Mouse (Mus musculus) intestine, postnatal 0 days (tissue): ENCODE measurements around the gene Eif3d. TPM values are rescaled to one million over a fixed set of nuclear protein-coding genes. Genes with fewer than 3 reads are reported as not detected.

Source experiments
- ATAC-seq: fragments of 200-750 bp; cut with Nextera tagmentation; 2 replicates; pipeline ENCODE4 v1.8.0; 2017; ENCODE audit warnings: mild to moderate bottlenecking, moderate TSS enrichment, moderate library complexity
- H3K27ac ChIP-seq: fragments of 300-500 bp; sonication (generic); 2 replicates; pipeline ENCODE4 v1.5.1; 2014; ENCODE audit warnings: mild to moderate bottlenecking, low read depth, low read length, moderate library complexity
- H3K27me3 ChIP-seq: fragments of 300-500 bp; sonication (generic); replicated peaks from 2 replicates; pipeline ENCODE4 v1.6.1; 2014; ENCODE audit warnings: low read length, mixed read lengths; ENCODE audit not compliant: control insufficient read depth, insufficient read depth
- H3K36me3 ChIP-seq: fragments of 300-500 bp; sonication (generic); 2 replicates; pipeline ENCODE4 v1.6.1; 2014; ENCODE audit warnings: mild to moderate bottlenecking, moderate library complexity; ENCODE audit not compliant: control insufficient read depth, insufficient read depth
- H3K4me1 ChIP-seq: fragments of 300-500 bp; sonication (generic); replicated peaks from 2 replicates; pipeline ENCODE4 v1.6.1; 2014; ENCODE audit warnings: antibody characterized with exemption, low read length, mixed read lengths; ENCODE audit not compliant: control insufficient read depth, insufficient read depth
- H3K4me2 ChIP-seq: fragments of 300-500 bp; sonication (generic); replicated peaks from 2 replicates; pipeline ENCODE4 v1.6.1; 2014; ENCODE audit warnings: low read depth, mild to moderate bottlenecking, moderate library complexity
- H3K4me3 ChIP-seq: fragments of 300-500 bp; sonication (generic); 2 replicates; pipeline ENCODE4 v1.5.1; 2014; ENCODE audit warnings: low read depth, low read length
- H3K9ac ChIP-seq: fragments of 300-500 bp; sonication (generic); 2 replicates; pipeline ENCODE4 v1.6.1; 2014; ENCODE audit warnings: mild to moderate bottlenecking, low read depth, low read length
- H3K9me3 ChIP-seq: fragments of 300-500 bp; sonication (generic); 2 replicates; pipeline ENCODE4 v1.6.1; 2016; ENCODE audit warnings: mixed run types; ENCODE audit not compliant: control insufficient read depth
- CTCF ChIP-seq: sonication (generic); IDR thresholded peaks from 2 replicates; pipeline ENCODE4 v1.5.1; 2016; ENCODE audit warnings: low read depth, mild to moderate bottlenecking, control low read depth, antibody characterized with exemption, moderate library complexity
- WGBS: fragments of 180-500 bp; shearing (Covaris S2); extraction: QIAGEN DNeasy Blood & Tissue Kit; methylation state at CpG from one replicate; pipeline ENCODE4 v1.1.7; 2014; 5-methylcytosine and 5-hydroxymethylcytosine counted together
- polyA plus RNA-seq: library from polyadenylated mRNA; unstranded; fragments of >200 nt; fragmentation: Nextera tagmentation; extraction: Ambion mirVana; gene quantifications from 2 replicates; pipeline ENCODE4 v1.2.1, GENCODE M21; 2015

Gene Eif3d
- polyA plus RNA-seq, 1 experiment from 2014 or later, result 59.5 TPM

DNA sequence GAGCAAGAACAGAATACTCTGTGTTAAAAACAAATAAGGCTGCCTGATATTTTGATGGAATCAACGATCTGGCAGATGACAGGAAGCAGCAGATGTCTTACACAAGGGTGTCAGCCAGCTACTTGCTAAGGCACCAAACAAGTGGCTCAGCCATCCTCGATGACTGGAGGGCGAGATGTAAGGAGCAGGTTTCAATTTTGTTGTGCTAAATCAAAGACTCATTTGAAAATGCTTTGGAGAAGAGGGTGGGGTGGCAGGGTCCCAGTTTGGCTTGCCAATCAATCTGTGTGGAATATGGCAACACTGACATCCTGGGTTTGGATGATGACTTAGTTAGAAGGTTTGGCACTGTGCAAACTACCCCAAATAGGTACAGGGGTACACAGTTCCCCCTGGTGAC lies 29.1 kb downstream of the Eif3d start:
- H3K4me1 ChIP-seq, result no peaks in the 10 kb centered on the region
- 73% methylated on average over 3 of the region's 3 CpGs for WGBS
- no peaks in the 10 kb centered on the region for H3K9me3 ChIP-seq
- no peak for ATAC-seq
- H3K9ac ChIP-seq, result no peak overlapping the region
- H3K27me3 ChIP-seq, result no peaks in the 10 kb centered on the region; the same call in 1 of the 2 replicates
- no peak overlapping the region for H3K27ac ChIP-seq
- H3K4me3 ChIP-seq, result no peak overlapping the region
- TF ChIP-seq CTCF, result no peak
- H3K4me2 ChIP-seq, result no peak overlapping the region
- no peaks in the 10 kb centered on the region for H3K36me3 ChIP-seq

DNA sequence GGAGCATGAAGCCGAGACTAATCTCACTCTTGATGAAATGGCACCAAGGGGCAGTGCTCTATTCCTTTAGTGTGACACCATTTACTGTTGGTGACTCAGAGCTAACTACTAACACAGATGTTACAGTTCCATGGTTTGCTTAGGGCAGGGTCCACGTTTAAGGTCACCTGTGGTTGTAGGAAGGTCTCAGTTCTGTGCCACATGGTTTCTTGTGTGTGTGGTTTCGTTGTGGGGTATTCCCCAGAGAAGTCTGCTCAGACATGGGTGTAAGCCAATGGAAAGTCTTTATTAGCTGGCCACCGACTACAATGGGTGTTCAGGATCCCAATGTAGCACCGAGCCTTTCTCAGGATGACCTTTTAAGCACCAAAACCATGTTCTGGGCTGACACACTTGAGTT lies 32.1 kb downstream of the Eif3d start:
- no peak for TF ChIP-seq CTCF
- 69% methylated on average over 5 of the region's 5 CpGs for WGBS
- Histone ChIP-seq H3K4me1 (no peaks in the 10 kb centered on the region), H3K27me3 (no peaks in the 10 kb centered on the region; the same call in 1 of the 2 replicates), H3K27ac (no peak overlapping the region), H3K9ac (no peak overlapping the region), H3K4me2 (no peak overlapping the region), H3K36me3 (no peaks in the 10 kb centered on the region), H3K9me3 (no peaks in the 10 kb centered on the region), H3K4me3 (no peak overlapping the region)
- ATAC-seq, result peak; percentile 63; the same call in 1 of the 2 replicates

GRCm38 (mm10) chr15:77935673-77936375 lies 34.8 kb downstream of the Eif3d start:
- 84% methylated on average over 14 of the region's 14 CpGs for WGBS
- Histone ChIP-seq H3K9me3 (no peaks in the 10 kb centered on the region), H3K36me3 (no peaks in the 10 kb centered on the region), H3K4me3 (no peak overlapping the region), H3K9ac (no peak overlapping the region), H3K4me2 (no peak overlapping the region), H3K27ac (no peak overlapping the region), H3K4me1 (no peaks in the 10 kb centered on the region), H3K27me3 (no peaks in the 10 kb centered on the region; the same call in 1 of the 2 replicates)
- no peak for ATAC-seq
- no peak for TF ChIP-seq CTCF

GRCm38 (mm10) chr15:77934968-77935367 lies 35.6 kb downstream of the Eif3d start:
- H3K9ac ChIP-seq, result no peak overlapping the region
- H3K36me3 ChIP-seq, result no peaks in the 10 kb centered on the region
- H3K27me3 ChIP-seq, result no peaks in the 10 kb centered on the region; the same call in 1 of the 2 replicates
- no peaks in the 10 kb centered on the region for H3K4me1 ChIP-seq
- H3K27ac ChIP-seq, result no peak overlapping the region
- H3K4me2 ChIP-seq, result no peak overlapping the region
- 72% methylated on average over 5 of the region's 5 CpGs for WGBS
- no peak for TF ChIP-seq CTCF
- no peak overlapping the region for H3K4me3 ChIP-seq
- H3K9me3 ChIP-seq, result no peaks in the 10 kb centered on the region
- no peak for ATAC-seq

- Histone ChIP-seq H3K4me1 (no peaks in the 10 kb centered on the region), H3K9me3 (no peaks in the 10 kb centered on the region), H3K4me3 (no peak overlapping the region), H3K9ac (no peak overlapping the region), H3K27me3 (no peaks in the 10 kb centered on the region; the same call in 1 of the 2 replicates), H3K4me2 (no peak overlapping the region), H3K27ac (no peak overlapping the region), H3K36me3 (no peaks in the 10 kb centered on the region)
- WGBS, result 78% methylated on average over 11 of the region's 11 CpGs
- TF ChIP-seq CTCF, result no peak
- ATAC-seq, result no peak
Observed at GRCm38 (mm10) chr15:77934326-77934725, 36.3 kb downstream of the Eif3d start.

- Histone ChIP-seq H3K4me2 (peak overlapping the region; percentile 35), H3K36me3 (no peaks in the 10 kb centered on the region), H3K9ac (no peak overlapping the region), H3K27ac (no peak overlapping the region), H3K4me3 (no peak overlapping the region), H3K27me3 (no peaks in the 10 kb centered on the region; the same call in 1 of the 2 replicates), H3K4me1 (no peaks in the 10 kb centered on the region), H3K9me3 (no peaks in the 10 kb centered on the region)
- under 1% methylated on average over 14 of the region's 14 CpGs for WGBS
- peak; percentile 99 for TF ChIP-seq CTCF
- no peak for ATAC-seq
Observed at GRCm38 (mm10) chr15:77933770-77934169, 36.8 kb downstream of the Eif3d start.
